ENCODE assay signal across 8 mouse cellular contexts in the genomic region with DNA sequence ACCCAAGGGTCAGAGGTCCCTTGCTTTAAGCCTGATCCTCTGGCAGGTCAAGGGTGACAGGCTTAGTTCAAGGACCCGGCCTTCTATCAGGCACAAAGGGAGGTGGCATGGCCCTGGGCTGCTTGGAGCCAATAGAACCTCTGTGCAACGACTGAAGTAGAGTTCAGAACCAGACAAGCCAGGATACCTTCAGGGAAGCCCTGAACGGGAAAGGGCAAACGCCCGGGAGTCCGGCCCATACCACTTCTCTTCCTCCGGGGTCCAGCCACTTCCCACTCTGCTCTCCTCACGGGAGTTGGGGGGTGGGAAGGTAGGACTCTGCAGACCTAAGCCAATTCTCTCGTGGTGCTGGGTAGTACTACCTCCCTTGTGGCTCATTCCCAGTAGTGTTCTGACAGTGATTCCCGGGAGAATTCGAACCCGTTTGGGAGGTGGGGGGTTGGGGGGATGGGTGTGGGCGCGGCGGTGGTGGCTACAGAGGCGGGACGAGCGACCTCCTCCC. TPM values are rescaled to one million over a fixed set of nuclear protein-coding genes. Genes with fewer than 3 reads are reported as not detected.
A peak's percentile ranks its signal among the peaks of the same experiment; 100 is the strongest.
DNase-seq lines count a peak whose midpoint lies in the region; ATAC-seq and TF ChIP-seq lines count a peak whose summit lies in the region.

No protein-coding gene starts in this region.

- H3K36me3 ChIP-seq in heart, embryonic 14.5 days (ENCODE audit: control insufficient read depth, insufficient read depth, low read length) = peaks cover 13% of the 10 kb centered on the region
- peaks cover 44% of the 10 kb centered on the region for H3K36me3 ChIP-seq in G1E (replicated peaks)
- H3K36me3 ChIP-seq in forebrain, embryonic 11.5 days (ENCODE audit: control insufficient read depth, insufficient read depth, low read length) = no peaks in the 10 kb centered on the region
- no peaks in the 10 kb centered on the region for H3K36me3 ChIP-seq in liver, adult 2 months (ENCODE audit: control insufficient read depth, insufficient read depth, low read length)
- no peaks in the 10 kb centered on the region; the same call in 1 of the 2 replicates for H3K36me3 ChIP-seq in stomach, postnatal 0 days (ENCODE audit: control insufficient read depth, insufficient read depth, low read length)

- H3K79me2 ChIP-seq in liver, adult 2 months (ENCODE audit: control insufficient read depth, insufficient read depth, low read length) = peaks cover 47% of the 10 kb centered on the region

- no peak for DNase-seq in heart, postnatal 4 days
- DNase-seq in G1E (ENCODE audit: low spot score) = no peak
- no peak for DNase-seq in forebrain, embryonic 11.5 days (ENCODE audit: low spot score)
- DNase-seq in liver, adult 2 months (ENCODE audit: extremely low read depth, low read depth, low spot score) = peak; percentile 97
- no peak for DNase-seq in stomach, postnatal 0 days (ENCODE audit: low spot score)
- DNase-seq in retina, embryonic 14.5 days (ENCODE audit: low spot score) = no peak

- H3K27ac ChIP-seq in heart, embryonic 14.5 days (replicated peaks in 1 of 2; ENCODE audit: control insufficient read depth in 1 of 2, insufficient read depth in 1 of 2, low read depth in 2 of 2, low read length in 2 of 2) = peak overlapping the region in 1 of 2 experiments; percentile 97; a peak in 1 of 4 replicates
- 0 out of 2 replicates have a peak overlapping the region, but pooled peaks have one; percentile 31 for H3K27ac ChIP-seq in forebrain, embryonic 11.5 days (ENCODE audit: low read depth, low read length)
- H3K27ac ChIP-seq in liver, adult 2 months (replicated peaks; ENCODE audit: insufficient read depth, low read depth, low read length) = peak overlapping the region; percentile 90
- H3K27ac ChIP-seq in stomach, postnatal 0 days (replicated peaks) = peak overlapping the region; percentile 97

- H3K27me3 ChIP-seq in heart, embryonic 14.5 days (ENCODE audit: control insufficient read depth, insufficient read depth, low read length) = no peaks in the 10 kb centered on the region
- H3K27me3 ChIP-seq in G1E (ENCODE audit: insufficient read depth, low read length) = no peaks in the 10 kb centered on the region
- no peaks in the 10 kb centered on the region for H3K27me3 ChIP-seq in forebrain, embryonic 11.5 days (ENCODE audit: control insufficient read depth, insufficient read depth, low read length)
- H3K27me3 ChIP-seq in liver, adult 2 months (ENCODE audit: control insufficient read depth, insufficient read depth, low read length) = no peaks in the 10 kb centered on the region
- H3K27me3 ChIP-seq in stomach, postnatal 0 days (ENCODE audit: control insufficient read depth, insufficient read depth, low read length) = no peaks in the 10 kb centered on the region

- H3K4me3 ChIP-seq in heart, embryonic 14.5 days (ENCODE audit: control insufficient read depth in 1 of 2, insufficient read depth in 1 of 2, low read depth in 1 of 2, low read length in 2 of 2) = peak overlapping the region; percentile 71 to 98
- peak overlapping the region; percentile 92 for H3K4me3 ChIP-seq in G1E (ENCODE audit: low read depth, low read length)
- peak overlapping the region; percentile 96 for H3K4me3 ChIP-seq in forebrain, embryonic 11.5 days (ENCODE audit: low read depth, low read length)
- H3K4me3 ChIP-seq in liver, adult 2 months (ENCODE audit: insufficient read depth, low read depth, low read length) = peak overlapping the region; percentile 96
- H3K4me3 ChIP-seq in stomach, postnatal 0 days (ENCODE audit: low read depth, low read length) = peak overlapping the region; percentile 92

- no peaks in the 10 kb centered on the region for H3K9me3 ChIP-seq in heart, embryonic 14.5 days (ENCODE audit: control insufficient read depth, low read length)
- H3K9me3 ChIP-seq in G1E (replicated peaks) = no peaks in the 10 kb centered on the region
- no peaks in the 10 kb centered on the region for H3K9me3 ChIP-seq in forebrain, embryonic 11.5 days (ENCODE audit: control insufficient read depth, low read length)
- no peaks in the 10 kb centered on the region for H3K9me3 ChIP-seq in stomach, postnatal 0 days (ENCODE audit: control insufficient read depth, low read length)

- TF ChIP-seq POLR2A in liver, adult 2 months (IDR thresholded peaks at IDR 0.05; ENCODE audit: extremely low read depth, insufficient read depth, low read length) = peak; percentile 69; the same call in 1 of the 2 replicates

- H3K4me1 ChIP-seq in heart, embryonic 14.5 days (ENCODE audit: control insufficient read depth in 2 of 2, insufficient read depth in 2 of 2, low read length in 2 of 2) = peaks cover 26 to 49% of the 10 kb centered on the region in 2 experiments
- H3K4me1 ChIP-seq in G1E (ENCODE audit: insufficient read depth, low read depth, low read length) = peaks cover 83% of the 10 kb centered on the region
- peaks cover 13% of the 10 kb centered on the region for H3K4me1 ChIP-seq in forebrain, embryonic 11.5 days (replicated peaks; ENCODE audit: control insufficient read depth, insufficient read depth, low read length)
- peaks cover 63% of the 10 kb centered on the region for H3K4me1 ChIP-seq in liver, adult 2 months (ENCODE audit: control insufficient read depth, insufficient read depth, low read length)
- H3K4me1 ChIP-seq in stomach, postnatal 0 days (replicated peaks; ENCODE audit: control insufficient read depth, insufficient read depth) = peaks cover 13% of the 10 kb centered on the region

- peak overlapping the region; percentile 99 for H3K9ac ChIP-seq in heart, embryonic 14.5 days (ENCODE audit: low read length)
- peak overlapping the region; percentile 99 for H3K9ac ChIP-seq in forebrain, embryonic 11.5 days (ENCODE audit: low read length)
- H3K9ac ChIP-seq in liver, adult 2 months (ENCODE audit: low read depth, low read length) = peak overlapping the region; percentile 100
- peak overlapping the region; percentile 98 for H3K9ac ChIP-seq in stomach, postnatal 0 days (ENCODE audit: low read length)

- peak overlapping the region; percentile 93 for H3K4me2 ChIP-seq in heart, embryonic 14.5 days (ENCODE audit: low read length)
- H3K4me2 ChIP-seq in forebrain, embryonic 11.5 days (ENCODE audit: low read depth, low read length, severe bottlenecking) = peak overlapping the region; percentile 84
- H3K4me2 ChIP-seq in stomach, postnatal 0 days (replicated peaks; ENCODE audit: low read depth) = peak overlapping the region; percentile 94

- ATAC-seq in heart, embryonic 14.5 days (ENCODE audit: insufficient number of reproducible peaks, insufficient read depth, low FRiP score, low read depth) = no peak
- ATAC-seq in G1E (ENCODE audit: extremely low read depth, insufficient number of reproducible peaks, low FRiP score, poor library complexity, severe bottlenecking) = no peak
- ATAC-seq in forebrain, embryonic 11.5 days (replicated peaks; ENCODE audit: low FRiP score) = peak; percentile 31
- ATAC-seq in stomach, postnatal 0 days (ENCODE audit: low FRiP score, low TSS enrichment) = no peak; the same call in 1 of the 2 replicates
- no peak for ATAC-seq in erythroid progenitor cell, adult 5-6 weeks (replicated peaks; ENCODE audit: low FRiP score, poor library complexity, severe bottlenecking)

- no peak for TF ChIP-seq CTCF in G1E (IDR thresholded peaks at IDR 0.05; ENCODE audit: low read depth, low read length)
- TF ChIP-seq CTCF in liver, adult 2 months (IDR thresholded peaks at IDR 0.05; ENCODE audit: low read depth, low read length) = no peak
- TF ChIP-seq CTCF in stomach, postnatal 0 days (IDR thresholded peaks at IDR 0.05; ENCODE audit: low read depth) = no peak

- 1% methylated on average over 17 of the region's 18 CpGs for WGBS in heart, embryonic 14.5 days
- WGBS in forebrain, embryonic 11.5 days = under 1% methylated on average over 18 of the region's 18 CpGs
- WGBS in liver, adult 2 months = under 1% methylated on average over 18 of the region's 18 CpGs
- WGBS in stomach, postnatal 0 days = under 1% methylated on average over 18 of the region's 18 CpGs

- no peak for TF ChIP-seq EP300 in stomach, postnatal 0 days (optimal IDR thresholded peaks at IDR 0.05)

RNA-seq across cellular contexts. Expression of a gene that starts 8.9 kb away (rescaled TPM):
- polyA plus RNA-seq in heart, embryonic 14.5 days (2014; fragmentation: Nextera tagmentation; extraction: Ambion mirVana) = 13.1 and 14.9 TPM in 2 replicates
- total RNA-seq in heart, postnatal 4 days (2021) = 10 to 100 TPM; 42.1 to 47.0 TPM
- total RNA-seq in G1E (2014; fragmentation: Nextera tagmentation) = 118 and 125 TPM in 2 replicates
- 151 and 154 TPM in 2 replicates for total RNA-seq in G1E (2017)
- 311 and 332 TPM in 2 replicates for polyA plus RNA-seq in G1E (2012)
- 32.9 and 39.5 TPM in 2 replicates for polyA plus RNA-seq in forebrain, embryonic 11.5 days (2014; fragmentation: Nextera tagmentation; extraction: Ambion mirVana)
- total RNA-seq in liver, adult 2 months (2014; rRNA removed) = 18.3 and 32.8 TPM in 2 replicates
- 31.4 and 33.9 TPM in 2 replicates for polyA plus RNA-seq in liver, adult 2 months (2012; rRNA removed)
- polyA plus RNA-seq in stomach, postnatal 0 days (2015; fragmentation: Nextera tagmentation; extraction: Ambion mirVana) = 20.7 and 23.9 TPM in 2 replicates
- 34.6 and 46.1 TPM in 2 replicates for total RNA-seq in erythroid progenitor cell, adult 5-6 weeks (2015; ENCODE audit: low replicate concordance)
- 46.2 and 46.5 TPM in 2 replicates for total RNA-seq in erythroid progenitor cell, adult 5-6 weeks (2017; ENCODE audit: low replicate concordance)

RNA-seq across cellular contexts. Expression of a gene that starts 23.9 kb away (rescaled TPM):
- polyA plus RNA-seq in heart, embryonic 14.5 days (2014; fragmentation: Nextera tagmentation; extraction: Ambion mirVana) = 0.12 TPM in 1 of 2 replicates, not detected in the other
- total RNA-seq in heart, postnatal 4 days (2021) = not detected
- total RNA-seq in G1E (2014; fragmentation: Nextera tagmentation) (not detected in 2 replicates), G1E (2017) (not detected in 2 replicates)
- polyA plus RNA-seq in G1E (2012) = not detected in 2 replicates
- not detected in 2 replicates for polyA plus RNA-seq in forebrain, embryonic 11.5 days (2014; fragmentation: Nextera tagmentation; extraction: Ambion mirVana)
- total RNA-seq in liver, adult 2 months (2014; rRNA removed) = not detected in 2 replicates
- not detected in 2 replicates for polyA plus RNA-seq in liver, adult 2 months (2012; rRNA removed)
- not detected in 2 replicates for polyA plus RNA-seq in stomach, postnatal 0 days (2015; fragmentation: Nextera tagmentation; extraction: Ambion mirVana)
- total RNA-seq in erythroid progenitor cell, adult 5-6 weeks (2015; ENCODE audit: low replicate concordance) = not detected in 2 replicates
- total RNA-seq in erythroid progenitor cell, adult 5-6 weeks (2017; ENCODE audit: low replicate concordance) = not detected in 2 replicates

RNA-seq across cellular contexts. Expression of a gene that starts 38.4 kb away (rescaled TPM):
- not detected in 2 replicates for polyA plus RNA-seq in heart, embryonic 14.5 days (2014; fragmentation: Nextera tagmentation; extraction: Ambion mirVana)
- not detected for total RNA-seq in heart, postnatal 4 days (2021)
- total RNA-seq in G1E (2014; fragmentation: Nextera tagmentation) (not detected in 2 replicates), G1E (2017) (0.11 TPM in 1 of 2 replicates, not detected in the other)
- not detected in 2 replicates for polyA plus RNA-seq in G1E (2012)
- polyA plus RNA-seq in forebrain, embryonic 11.5 days (2014; fragmentation: Nextera tagmentation; extraction: Ambion mirVana) = 0.15 TPM in 1 of 2 replicates, not detected in the other
- not detected in 2 replicates for total RNA-seq in liver, adult 2 months (2014; rRNA removed)
- polyA plus RNA-seq in liver, adult 2 months (2012; rRNA removed) = not detected in 2 replicates
- polyA plus RNA-seq in stomach, postnatal 0 days (2015; fragmentation: Nextera tagmentation; extraction: Ambion mirVana) = not detected in 2 replicates
- total RNA-seq in erythroid progenitor cell, adult 5-6 weeks (2015; ENCODE audit: low replicate concordance) = not detected in 2 replicates
- not detected in 2 replicates for total RNA-seq in erythroid progenitor cell, adult 5-6 weeks (2017; ENCODE audit: low replicate concordance)

RNA-seq across cellular contexts. Expression of a gene that starts 39.0 kb away (rescaled TPM):
- polyA plus RNA-seq in heart, embryonic 14.5 days (2014; fragmentation: Nextera tagmentation; extraction: Ambion mirVana) = not detected in 2 replicates
- total RNA-seq in heart, postnatal 4 days (2021) = not detected
- total RNA-seq in G1E (2014; fragmentation: Nextera tagmentation) (not detected in 2 replicates), G1E (2017) (not detected in 2 replicates)
- polyA plus RNA-seq in G1E (2012) = not detected in 2 replicates
- not detected in 2 replicates for polyA plus RNA-seq in forebrain, embryonic 11.5 days (2014; fragmentation: Nextera tagmentation; extraction: Ambion mirVana)
- 495 and 621 TPM in 2 replicates for total RNA-seq in liver, adult 2 months (2014; rRNA removed)
- 954 and 976 TPM in 2 replicates for polyA plus RNA-seq in liver, adult 2 months (2012; rRNA removed)
- polyA plus RNA-seq in stomach, postnatal 0 days (2015; fragmentation: Nextera tagmentation; extraction: Ambion mirVana) = not detected in 2 replicates
- total RNA-seq in erythroid progenitor cell, adult 5-6 weeks (2015; ENCODE audit: low replicate concordance) = not detected in 2 replicates
- not detected in 2 replicates for total RNA-seq in erythroid progenitor cell, adult 5-6 weeks (2017; ENCODE audit: low replicate concordance)

RNA-seq across cellular contexts. Expression of a gene that starts 43.2 kb away (rescaled TPM):
- polyA plus RNA-seq in heart, embryonic 14.5 days (2014; fragmentation: Nextera tagmentation; extraction: Ambion mirVana) = 0.12 TPM in 1 of 2 replicates, not detected in the other
- total RNA-seq in heart, postnatal 4 days (2021) = not detected
- total RNA-seq in G1E (2014; fragmentation: Nextera tagmentation) (not detected in 2 replicates), G1E (2017) (not detected in 2 replicates)
- polyA plus RNA-seq in G1E (2012) = not detected in 2 replicates
- not detected in 2 replicates for polyA plus RNA-seq in forebrain, embryonic 11.5 days (2014; fragmentation: Nextera tagmentation; extraction: Ambion mirVana)
- total RNA-seq in liver, adult 2 months (2014; rRNA removed) = 0.74 and 1.0 TPM in 2 replicates
- polyA plus RNA-seq in liver, adult 2 months (2012; rRNA removed) = 1.0 TPM in 2 replicates
- polyA plus RNA-seq in stomach, postnatal 0 days (2015; fragmentation: Nextera tagmentation; extraction: Ambion mirVana) = 0.07 and 0.11 TPM in 2 replicates
- not detected in 2 replicates for total RNA-seq in erythroid progenitor cell, adult 5-6 weeks (2015; ENCODE audit: low replicate concordance)
- not detected in 2 replicates for total RNA-seq in erythroid progenitor cell, adult 5-6 weeks (2017; ENCODE audit: low replicate concordance)
